Mouse (Mus musculus): ENCODE measurements around the gene Med22. TPM values are rescaled to one million over a fixed set of nuclear protein-coding genes. Genes with fewer than 3 reads are reported as not detected.
"Not testable (repeated sequence)": the region's sequence is repeated elsewhere in the genome, so short reads cannot be mapped to it uniquely, and the experiment has no call there.

The Med22 gene
- polyA plus RNA-seq, 1 experiment from 2014 or later, result 37.8 TPM

DNA sequence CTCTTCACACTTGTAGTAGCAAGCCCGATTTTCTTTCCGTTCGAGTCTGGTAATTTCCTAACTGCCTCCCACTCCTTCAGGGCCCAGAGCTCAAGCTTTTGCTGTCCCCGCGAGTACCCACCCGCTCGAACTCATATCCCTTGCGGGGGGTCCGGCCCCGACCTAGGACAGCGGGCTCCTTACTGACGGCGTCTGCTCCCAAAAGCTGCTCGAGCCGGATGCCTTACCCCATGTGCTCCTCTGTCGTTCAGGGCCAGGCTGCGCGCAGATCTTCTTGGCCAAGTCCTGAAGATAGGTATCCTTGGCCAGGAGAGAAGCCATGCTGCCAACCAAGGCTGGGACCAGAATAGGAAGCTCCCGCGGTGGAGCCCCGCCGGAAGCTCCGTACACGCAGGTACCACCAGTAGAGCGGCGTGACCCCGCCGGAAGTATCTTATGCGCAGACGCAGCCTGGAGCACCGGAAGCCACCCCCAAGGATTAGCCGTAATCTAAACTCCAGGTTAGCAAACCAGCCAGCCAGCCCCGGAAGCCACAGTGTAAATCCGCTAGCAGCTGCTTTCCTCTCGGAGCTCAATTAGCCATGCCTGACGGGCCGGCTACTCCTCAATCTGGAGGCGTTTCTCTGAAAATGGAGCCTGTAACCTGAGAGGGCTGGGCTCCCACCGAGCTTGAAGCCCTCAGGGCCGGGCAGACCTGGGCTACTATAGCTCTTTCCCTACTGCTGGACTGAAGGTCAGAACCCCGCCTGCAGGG is 7.8 kb downstream of the Med22 start, which contains the start of gene Surf6:
Gene Surf6, minus strand, starts transcription at position 413 of the 754 bp plus-strand sequence.
- Histone ChIP-seq H3K27me3 (replicated peaks) (no peaks in the 10 kb centered on the region), H3K4me1 (peaks cover 24% of the 10 kb centered on the region), H3K9ac (peak within 1 kb of the TSS; percentile 87), H3K4me3 (peak within 1 kb of the TSS; percentile 81), H3K36me3 (peaks cover 61% of the 10 kb centered on the region), H3K27ac (replicated peaks) (peak within 1 kb of the TSS; percentile 93), H3K4me2 (peak within 1 kb of the TSS; percentile 81), H3K9me3 (no peaks in the 10 kb centered on the region)
- ATAC-seq (ENCODE audit: extremely low read depth, insufficient number of reproducible peaks, low FRiP score, low TSS enrichment), result peak; percentile 84
- WGBS, result under 1% methylated on average over 41 of the region's 41 CpGs

DNA sequence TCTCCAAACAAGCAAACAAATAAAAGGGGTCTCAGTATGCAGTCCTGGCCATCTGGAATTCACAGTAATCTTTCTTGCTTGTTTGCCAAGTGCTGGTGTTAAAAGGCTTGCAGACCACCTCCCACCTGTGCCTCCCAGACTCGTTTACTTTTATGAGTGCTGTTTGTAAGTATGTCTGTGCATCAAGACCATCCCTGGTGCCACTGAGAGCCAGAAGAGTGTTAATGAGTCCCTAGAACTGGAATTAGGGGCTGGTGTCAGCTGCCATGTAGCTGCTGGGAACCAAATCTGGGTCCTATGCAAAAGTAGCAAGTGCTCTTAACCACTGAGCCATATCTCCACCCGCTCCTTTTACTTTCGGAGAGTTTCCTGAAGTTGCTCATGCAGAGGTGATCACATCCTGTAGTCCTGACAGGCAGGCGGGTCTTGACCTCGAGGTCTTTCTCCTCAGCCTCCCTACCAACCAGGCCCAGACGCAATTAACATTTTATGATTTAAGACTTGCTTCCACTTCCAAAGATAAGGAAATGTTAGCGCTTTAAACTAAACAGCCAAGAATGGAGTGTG is 8.6 kb downstream of the Med22 start:
- peaks cover 61% of the 10 kb centered on the region for H3K36me3 ChIP-seq
- peak overlapping the region; percentile 87 for H3K9ac ChIP-seq
- H3K4me2 ChIP-seq, result peak overlapping the region; percentile 81
- H3K9me3 ChIP-seq, result no peaks in the 10 kb centered on the region
- 9% methylated on average over 7 of the region's 7 CpGs for WGBS
- no peaks in the 10 kb centered on the region for H3K27me3 ChIP-seq (replicated peaks)
- peak overlapping the region; percentile 81 for H3K4me3 ChIP-seq
- H3K27ac ChIP-seq (replicated peaks), result peak overlapping the region; percentile 93; the same call in 1 of the 2 replicates
- peaks cover 24% of the 10 kb centered on the region for H3K4me1 ChIP-seq
- ATAC-seq (ENCODE audit: extremely low read depth, insufficient number of reproducible peaks, low FRiP score, low TSS enrichment), result no peak

DNA sequence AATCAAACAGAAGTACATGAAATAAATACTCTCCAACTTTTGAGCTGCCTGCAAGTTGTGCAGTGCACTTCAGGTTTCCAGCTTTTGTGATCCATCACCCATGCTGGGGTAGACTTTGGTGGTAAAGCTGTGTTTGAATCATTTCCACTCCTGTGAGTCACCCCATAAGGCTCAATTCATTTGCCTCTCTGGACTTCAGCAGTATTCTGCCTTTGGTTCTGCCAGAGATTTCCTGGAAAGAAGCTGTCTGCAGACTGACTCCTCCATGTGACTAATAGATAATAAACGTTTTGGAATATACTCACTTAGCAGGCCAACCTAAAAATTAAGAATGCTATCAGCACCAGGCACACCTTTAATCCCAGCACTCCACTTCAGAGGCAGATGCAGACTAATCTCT is 9.7 kb downstream of the Med22 start:
- H3K4me2 ChIP-seq, result no peak overlapping the region
- H3K9ac ChIP-seq, result no peak overlapping the region; the same call in 1 of the 2 replicates
- no peaks in the 10 kb centered on the region for H3K27me3 ChIP-seq (replicated peaks)
- no peaks in the 10 kb centered on the region for H3K9me3 ChIP-seq
- ATAC-seq (ENCODE audit: extremely low read depth, insufficient number of reproducible peaks, low FRiP score, low TSS enrichment), result no peak
- 43% methylated on average over 1 of the region's 1 CpGs for WGBS
- H3K4me3 ChIP-seq, result no peak overlapping the region
- H3K4me1 ChIP-seq, result peaks cover 24% of the 10 kb centered on the region
- no peak overlapping the region for H3K27ac ChIP-seq (replicated peaks)
- H3K36me3 ChIP-seq, result peaks cover 61% of the 10 kb centered on the region

DNA sequence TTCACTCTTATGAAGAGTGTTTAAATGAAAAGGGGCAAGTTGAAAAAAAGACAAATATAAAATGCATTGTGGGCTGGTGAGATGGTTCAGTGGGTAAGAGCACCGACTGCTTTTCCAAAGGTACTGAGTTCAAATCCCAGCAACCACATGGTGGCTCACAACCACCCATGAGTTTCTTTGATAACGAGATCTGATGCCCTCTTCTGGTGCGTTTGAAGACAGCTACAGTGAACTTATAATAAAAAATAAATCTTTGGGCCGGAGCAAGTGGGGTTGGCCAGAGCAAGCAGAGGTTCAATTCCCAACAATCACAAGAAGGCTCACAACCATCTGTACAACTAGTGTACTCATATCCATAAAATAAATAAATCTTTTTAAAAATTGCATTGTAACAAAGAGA is 14.6 kb downstream of the Med22 start:
- Histone ChIP-seq H3K9ac (no peak overlapping the region), H3K4me3 (no peak overlapping the region), H3K4me1 (no peaks in the 10 kb centered on the region), H3K9me3 (no peaks in the 10 kb centered on the region), H3K36me3 (peaks cover 94% of the 10 kb centered on the region), H3K27me3 (replicated peaks) (no peaks in the 10 kb centered on the region), H3K27ac (replicated peaks) (no peak overlapping the region), H3K4me2 (no peak overlapping the region)
- 85% methylated on average over 4 of the region's 4 CpGs for WGBS
- ATAC-seq (ENCODE audit: extremely low read depth, insufficient number of reproducible peaks, low FRiP score, low TSS enrichment), result no peak

DNA sequence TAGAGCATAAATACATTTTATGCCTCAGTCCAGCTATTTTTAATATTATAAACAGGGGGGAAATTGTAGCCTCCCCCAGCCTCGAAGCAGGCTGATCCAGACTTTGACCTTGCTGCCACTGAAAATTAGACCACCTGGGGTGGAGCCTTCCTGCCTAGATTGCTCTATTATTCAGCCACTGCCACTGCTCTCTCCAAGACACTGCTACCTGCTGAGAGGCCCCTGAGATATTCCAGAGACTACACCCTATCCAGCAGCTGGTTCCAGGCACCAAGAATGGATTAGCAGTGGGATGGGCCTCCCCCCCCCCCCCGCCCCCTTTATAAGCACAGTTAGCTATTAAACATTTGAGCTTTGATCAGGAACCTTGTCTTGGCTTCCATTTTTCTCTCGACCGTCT is 24.3 kb downstream of the Med22 start:
- ATAC-seq (ENCODE audit: extremely low read depth, insufficient number of reproducible peaks, low FRiP score, low TSS enrichment); H3K4me1 ChIP-seq; H3K27ac ChIP-seq (replicated peaks); H3K27me3 ChIP-seq (replicated peaks); H3K9ac ChIP-seq; H3K4me2 ChIP-seq; H3K4me3 ChIP-seq: not testable (repeated sequence)
- Histone ChIP-seq H3K36me3 (peaks cover 39% of the 10 kb centered on the region), H3K9me3 (peaks cover 15% of the 10 kb centered on the region)
- 80% methylated on average over 4 of the region's 4 CpGs for WGBS

DNA sequence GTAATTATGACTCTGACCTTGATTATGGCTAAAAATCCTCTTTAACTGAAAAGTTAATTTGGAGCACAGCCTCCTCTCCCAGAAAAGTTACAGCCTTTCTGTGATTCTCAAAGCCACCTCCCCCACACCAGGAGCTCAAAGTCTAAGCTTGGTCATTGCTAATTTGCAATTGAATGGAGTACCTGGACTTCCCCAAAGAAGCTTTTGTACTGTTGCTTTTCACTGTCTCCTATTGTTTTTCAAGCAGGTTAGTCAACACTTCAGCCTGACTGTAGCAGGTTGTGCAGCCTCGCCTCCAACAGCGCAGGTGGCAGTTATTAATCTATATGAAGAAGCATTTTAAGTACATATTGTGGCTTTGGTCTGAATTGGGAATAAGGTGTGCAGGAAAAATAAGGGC is 24.9 kb downstream of the Med22 start:
- WGBS, result 87% methylated on average over 2 of the region's 2 CpGs
- H3K9ac ChIP-seq; ATAC-seq (ENCODE audit: extremely low read depth, insufficient number of reproducible peaks, low FRiP score, low TSS enrichment); H3K27ac ChIP-seq (replicated peaks); H3K27me3 ChIP-seq (replicated peaks); H3K4me3 ChIP-seq; H3K4me1 ChIP-seq; H3K4me2 ChIP-seq: not testable (repeated sequence)
- H3K9me3 ChIP-seq, result peaks cover 15% of the 10 kb centered on the region
- H3K36me3 ChIP-seq, result peaks cover 33% of the 10 kb centered on the region

DNA sequence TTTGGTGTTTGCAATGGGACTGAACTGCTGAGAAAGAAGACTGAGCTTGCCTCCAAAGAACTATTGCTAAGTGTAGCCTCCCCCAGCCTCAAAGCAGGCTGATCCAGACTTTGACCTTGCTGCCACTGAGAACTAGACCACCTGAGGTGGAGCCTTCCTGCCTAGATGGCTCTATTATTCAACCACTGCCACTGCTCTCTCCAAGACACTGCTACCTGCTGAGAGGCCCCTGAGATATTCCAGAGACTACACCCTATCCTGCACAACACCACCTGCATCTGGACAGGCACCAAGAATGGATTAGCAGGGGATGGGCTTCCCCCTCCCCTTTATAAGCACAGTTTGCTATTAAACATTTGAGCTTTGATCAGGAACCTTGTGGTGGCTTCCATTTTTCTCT is 31.9 kb downstream of the Med22 start:
- no peaks in the 10 kb centered on the region for H3K36me3 ChIP-seq
- no peak overlapping the region for H3K9ac ChIP-seq
- no peak overlapping the region for H3K27ac ChIP-seq (replicated peaks)
- no peaks in the 10 kb centered on the region for H3K27me3 ChIP-seq (replicated peaks)
- ATAC-seq (ENCODE audit: extremely low read depth, insufficient number of reproducible peaks, low FRiP score, low TSS enrichment), result no peak
- H3K4me3 ChIP-seq, result no peak overlapping the region
- H3K4me1 ChIP-seq, result no peaks in the 10 kb centered on the region
- H3K9me3 ChIP-seq, result peaks cover 11% of the 10 kb centered on the region
- H3K4me2 ChIP-seq, result no peak overlapping the region

DNA sequence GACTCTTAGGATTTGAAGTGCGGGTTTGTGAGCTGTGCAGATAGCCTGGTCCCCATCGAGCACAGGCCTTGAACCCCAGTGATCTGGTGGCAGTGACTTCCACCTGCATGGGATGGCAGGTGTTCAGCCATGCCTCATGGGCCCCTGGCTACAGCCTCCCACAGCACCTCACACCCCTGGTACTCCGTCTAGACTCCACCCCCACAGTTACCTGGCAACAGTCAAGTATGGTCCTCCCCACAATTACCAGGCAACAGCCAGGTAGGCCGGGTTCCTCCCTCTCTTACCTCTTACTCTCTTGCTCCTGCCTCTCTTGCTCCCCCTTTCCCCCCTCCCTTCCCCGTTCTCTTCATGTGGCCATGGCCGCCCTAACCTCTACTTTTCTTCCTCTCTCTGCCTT is 39.8 kb downstream of the Med22 start:
- WGBS, result 44% methylated on average over 6 of the region's 6 CpGs

DNA sequence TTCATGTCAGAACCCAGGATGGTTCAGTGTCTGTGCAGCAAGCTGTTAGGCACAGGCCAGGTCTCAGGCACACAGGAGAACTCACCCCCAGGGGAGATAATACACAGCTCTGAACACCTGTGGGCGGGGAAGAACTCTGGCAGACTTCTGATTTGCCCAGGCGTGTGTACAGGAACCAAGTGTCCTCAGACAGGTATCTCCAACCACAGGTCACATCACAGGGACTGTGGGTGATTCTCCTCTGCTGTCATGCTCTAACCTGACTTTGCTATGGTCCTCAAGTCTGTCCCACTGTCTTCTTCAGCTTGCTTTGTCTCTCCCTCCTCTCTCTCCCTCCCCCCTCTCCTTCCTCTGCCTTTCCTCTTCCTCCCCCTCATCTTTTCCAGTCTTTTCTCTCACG is 45.6 kb downstream of the Med22 start, which contains the start of gene Abo:
Gene Abo, minus strand, starts transcription at position 101 of the 400 bp plus-strand sequence.
- ATAC-seq (ENCODE audit: extremely low read depth, insufficient number of reproducible peaks, low FRiP score, low TSS enrichment), result no peak
- H3K4me1 ChIP-seq, result no peaks in the 10 kb centered on the region
- no peaks in the 10 kb centered on the region for H3K36me3 ChIP-seq
- 51% methylated on average over 3 of the region's 3 CpGs for WGBS
- H3K27ac ChIP-seq (replicated peaks), result no peak within 1 kb of the TSS
- H3K4me2 ChIP-seq, result no peak within 1 kb of the TSS
- H3K4me3 ChIP-seq, result no peak within 1 kb of the TSS
- H3K9ac ChIP-seq, result no peak within 1 kb of the TSS
- H3K9me3 ChIP-seq, result no peaks in the 10 kb centered on the region
- peaks cover 12% of the 10 kb centered on the region for H3K27me3 ChIP-seq (replicated peaks)

More for the DNA sequence above, 39.8 kb downstream of the Med22 start:
- no peaks in the 10 kb centered on the region for H3K36me3 ChIP-seq
- H3K9ac ChIP-seq, result no peak overlapping the region
- H3K4me2 ChIP-seq, result no peak overlapping the region
- no peak overlapping the region for H3K27ac ChIP-seq (replicated peaks)
- peaks cover 26% of the 10 kb centered on the region for H3K27me3 ChIP-seq (replicated peaks)
- H3K4me1 ChIP-seq, result no peaks in the 10 kb centered on the region
- ATAC-seq (ENCODE audit: extremely low read depth, insufficient number of reproducible peaks, low FRiP score, low TSS enrichment), result no peak
- H3K4me3 ChIP-seq, result no peak overlapping the region
- no peaks in the 10 kb centered on the region for H3K9me3 ChIP-seq

DNA sequence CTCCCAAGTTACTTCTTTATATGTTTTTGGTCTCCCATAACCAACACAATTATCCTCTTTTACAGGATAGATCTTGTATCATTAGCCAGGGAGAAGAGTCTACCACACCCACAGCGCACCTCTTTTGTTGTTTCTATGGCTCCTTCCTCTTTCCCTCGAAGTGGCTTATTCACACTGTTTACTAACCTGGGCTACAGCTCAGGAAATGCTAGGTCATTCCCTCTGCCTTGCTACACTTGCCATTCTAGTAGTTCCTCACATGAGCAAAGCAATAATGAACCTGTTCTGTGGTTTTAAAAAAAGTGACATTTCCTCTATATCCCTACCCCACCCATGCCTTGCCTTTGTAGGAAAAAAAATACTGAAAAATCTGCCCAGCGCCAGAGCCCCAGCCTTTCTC is 47.6 kb downstream of the Med22 start:
- Histone ChIP-seq H3K36me3 (no peaks in the 10 kb centered on the region), H3K4me1 (no peaks in the 10 kb centered on the region), H3K27me3 (replicated peaks) (no peaks in the 10 kb centered on the region; the same call in 1 of the 2 replicates), H3K27ac (replicated peaks) (no peak overlapping the region), H3K4me2 (no peak overlapping the region), H3K9me3 (no peaks in the 10 kb centered on the region), H3K4me3 (no peak overlapping the region), H3K9ac (no peak overlapping the region)
- WGBS, result 68% methylated on average over 3 of the region's 3 CpGs
- no peak for ATAC-seq (ENCODE audit: extremely low read depth, insufficient number of reproducible peaks, low FRiP score, low TSS enrichment)
